8 mouse cellular contexts compared by ENCODE assay signal in the genomic region with DNA sequence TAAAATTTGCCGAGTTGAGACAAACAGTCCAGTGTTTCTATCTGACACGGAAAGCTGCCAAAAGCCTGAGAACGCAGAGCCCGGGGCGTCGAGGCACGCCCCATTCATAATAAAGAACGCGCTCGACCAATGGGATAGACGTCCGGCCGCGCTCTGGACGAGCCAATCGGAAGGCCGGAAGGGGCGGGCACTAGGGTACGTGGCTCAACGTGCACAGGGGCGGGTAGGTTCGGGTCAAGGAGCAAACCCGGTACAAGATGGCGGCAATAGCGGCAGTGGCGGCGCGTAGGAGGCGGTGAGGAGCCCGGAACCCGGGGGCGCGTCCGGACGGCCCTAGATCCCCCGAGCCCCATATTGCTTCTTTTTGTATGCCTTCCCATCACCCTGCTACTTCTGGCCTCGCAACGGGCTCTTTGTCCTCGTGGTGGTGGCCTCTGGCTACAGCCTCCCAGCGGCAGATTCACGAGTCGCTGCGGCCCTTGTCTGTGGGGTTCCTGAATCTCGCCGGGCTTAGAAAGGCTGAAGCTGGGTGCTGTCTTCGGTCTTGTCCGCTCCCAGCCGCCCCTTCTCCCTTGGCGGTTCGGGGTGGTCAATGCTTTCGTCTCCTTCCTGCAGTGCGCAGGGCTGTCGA. TPM values are rescaled to one million over a fixed set of nuclear protein-coding genes. Genes with fewer than 3 reads are reported as not detected.
DNase-seq lines count a peak whose midpoint lies in the region; ATAC-seq lines count a peak whose summit lies in the region.

Gene Ganab, plus strand, starts transcription at position 207 of the 631 bp plus-strand sequence.

- peaks cover 54% of the 10 kb centered on the region for H3K4me1 ChIP-seq in hindbrain, embryonic 13.5 days (replicated peaks)

- H3K4me3 ChIP-seq in hindbrain, embryonic 13.5 days: peak within 1 kb of the TSS; percentile 94

- DNase-seq in NIH3T3 (ENCODE audit: low read depth): peak; percentile 99
- peak; percentile 95 to 97 for DNase-seq in cerebellum, postnatal 10 days
- peak; percentile 91 to 95 for DNase-seq in frontal cortex, postnatal 14 days (ENCODE audit: low spot score in 2 of 2)
- DNase-seq in layer of hippocampus, postnatal 25 days (ENCODE audit: extremely low spot score in 1 of 2, low spot score in 1 of 2): peak; percentile 86 to 87
- peak; percentile 98 for DNase-seq in lung, postnatal 25 days (ENCODE audit: low spot score)
- peak; percentile 98 for DNase-seq in retina, embryonic 14.5 days (ENCODE audit: low spot score)
- DNase-seq in thymus, postnatal 4 days: peak; percentile 95

- H3K27me3 ChIP-seq in hindbrain, embryonic 13.5 days: no peaks in the 10 kb centered on the region

- H3K9ac ChIP-seq in hindbrain, embryonic 13.5 days: peak within 1 kb of the TSS; percentile 93

- H3K36me3 ChIP-seq in hindbrain, embryonic 13.5 days: peaks cover 34% of the 10 kb centered on the region

- ATAC-seq in hindbrain, embryonic 13.5 days (ENCODE audit: low FRiP score): peak; percentile 98

- no peaks in the 10 kb centered on the region for H3K9me3 ChIP-seq in hindbrain, embryonic 13.5 days

- peak within 1 kb of the TSS; percentile 90 for H3K4me2 ChIP-seq in hindbrain, embryonic 13.5 days

- H3K27ac ChIP-seq in hindbrain, embryonic 13.5 days: peak within 1 kb of the TSS; percentile 90

- WGBS in hindbrain, embryonic 13.5 days: under 1% methylated on average over 53 of the region's 53 CpGs

RNA-seq across cellular contexts. Expression of gene Ganab, which starts in this region (rescaled TPM):
- 91.7 and 95.9 TPM in 2 replicates for polyA plus RNA-seq in hindbrain, embryonic 13.5 days (2015; fragmentation: Nextera tagmentation; extraction: Ambion mirVana)
- 100 to 1,000 TPM; 116 to 122 TPM for total RNA-seq in layer of hippocampus, postnatal 25 days (2021)

Comparison
In these comparisons a context has a peak if more than half of its experiments do, and no peak if none do; other contexts are left out.
1. Peak in every context shown above with its lines: DNase-seq, ATAC-seq, H3K4me3 ChIP-seq and H3K27ac ChIP-seq.